Mouse (Mus musculus): Measurements from ENCODE around the gene Cyp8b1. TPM values are rescaled to one million over a fixed set of nuclear protein-coding genes. Genes with fewer than 3 reads are reported as not detected.
A peak's percentile ranks its signal among the peaks of the same experiment; 100 is the strongest.

The Cyp8b1 gene
- 0.15 and 0.35 TPM in 2 replicates for polyA plus RNA-seq (2015; fragmentation: Nextera tagmentation; extraction: Ambion mirVana)

GRCm38 (mm10) chr9:121916102-121916501, at the start of gene Cyp8b1:
Cyp8b1 (minus strand) TSS chr9:121916305.
- Histone ChIP-seq H3K27ac (no peak within 1 kb of the TSS), H3K9ac (no peak within 1 kb of the TSS), H3K4me2 (no peak within 1 kb of the TSS), H3K27me3 (replicated peaks) (no peaks in the 10 kb centered on the region), H3K9me3 (no peaks in the 10 kb centered on the region), H3K36me3 (no peaks in the 10 kb centered on the region), H3K4me1 (no peaks in the 10 kb centered on the region), H3K4me3 (replicated peaks) (no peak within 1 kb of the TSS)
- 61% methylated on average over 8 of the region's 8 CpGs for WGBS
- ATAC-seq (ENCODE audit: insufficient read depth, low FRiP score, low read depth) = peak; percentile 71; the same call in 1 of the 2 replicates

DNA sequence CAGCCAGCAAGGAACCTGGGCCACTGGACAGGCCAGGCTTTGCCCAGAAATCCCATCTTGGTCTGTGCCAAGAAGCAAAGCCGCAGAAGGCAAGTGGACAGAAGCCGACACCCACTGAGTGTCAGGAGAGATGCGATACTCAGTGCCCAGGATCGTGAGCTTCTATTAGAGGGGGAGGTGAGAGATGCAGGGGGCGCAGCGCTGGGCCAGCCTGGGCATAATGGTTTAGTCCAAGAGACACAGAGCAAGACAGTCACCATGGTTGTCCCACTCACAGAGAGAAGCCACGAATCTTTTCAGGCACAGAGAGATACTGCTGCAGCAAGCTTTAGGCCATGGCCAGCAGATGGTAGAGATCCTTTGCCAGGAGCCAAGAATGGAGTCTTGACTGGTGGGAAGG, 48.8 kb upstream of the Cyp8b1 start:
- Histone ChIP-seq H3K27me3 (replicated peaks) (no peaks in the 10 kb centered on the region), H3K4me2 (no peak overlapping the region), H3K9me3 (no peaks in the 10 kb centered on the region), H3K4me1 (no peaks in the 10 kb centered on the region), H3K27ac (no peak overlapping the region), H3K9ac (no peak overlapping the region), H3K4me3 (replicated peaks) (no peak overlapping the region), H3K36me3 (no peaks in the 10 kb centered on the region)
- 86% methylated on average over 7 of the region's 7 CpGs for WGBS
- no peak for ATAC-seq (ENCODE audit: insufficient read depth, low FRiP score, low read depth)

- H3K27ac ChIP-seq = no peak overlapping the region
- WGBS = 51% methylated on average over 7 of the region's 7 CpGs
- no peaks in the 10 kb centered on the region for H3K9me3 ChIP-seq
- H3K36me3 ChIP-seq = no peaks in the 10 kb centered on the region
- no peak overlapping the region for H3K9ac ChIP-seq
- H3K4me2 ChIP-seq = no peak overlapping the region
- H3K27me3 ChIP-seq (replicated peaks) = no peaks in the 10 kb centered on the region
- H3K4me3 ChIP-seq (replicated peaks) = no peak overlapping the region
- ATAC-seq (ENCODE audit: insufficient read depth, low FRiP score, low read depth) = no peak
- H3K4me1 ChIP-seq = no peaks in the 10 kb centered on the region
These were observed 44.0 kb upstream of the Cyp8b1 start for GRCm38 (mm10) chr9:121959966-121960635.

DNA sequence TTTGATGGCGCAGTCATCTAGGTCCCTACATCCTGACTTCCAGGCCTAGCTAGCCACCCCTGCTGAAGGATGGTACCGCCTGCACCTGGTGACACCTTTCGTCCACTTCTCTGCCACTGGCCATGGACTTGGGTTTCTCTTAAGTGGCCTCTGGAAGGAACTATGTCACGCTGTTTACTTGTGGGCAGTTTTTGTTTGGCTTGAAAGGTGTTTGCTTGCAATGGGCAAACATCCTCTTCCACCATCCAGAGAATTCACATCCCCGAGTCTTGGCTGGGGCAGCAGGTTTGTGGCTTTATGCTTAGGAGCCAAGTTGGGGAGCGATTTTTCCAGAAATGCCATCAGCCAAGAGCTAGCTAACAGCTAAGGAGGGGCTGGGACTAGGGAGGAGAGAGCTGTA, 36.5 kb upstream of the Cyp8b1 start:
- 83% methylated on average over 6 of the region's 6 CpGs for WGBS
- no peaks in the 10 kb centered on the region for H3K27me3 ChIP-seq (replicated peaks)
- no peak overlapping the region for H3K9ac ChIP-seq
- no peaks in the 10 kb centered on the region for H3K36me3 ChIP-seq
- no peaks in the 10 kb centered on the region for H3K9me3 ChIP-seq
- no peak overlapping the region for H3K4me2 ChIP-seq
- no peak overlapping the region for H3K4me3 ChIP-seq (replicated peaks)
- ATAC-seq (ENCODE audit: insufficient read depth, low FRiP score, low read depth) = no peak
- peaks cover 18% of the 10 kb centered on the region for H3K4me1 ChIP-seq
- no peak overlapping the region for H3K27ac ChIP-seq

DNA sequence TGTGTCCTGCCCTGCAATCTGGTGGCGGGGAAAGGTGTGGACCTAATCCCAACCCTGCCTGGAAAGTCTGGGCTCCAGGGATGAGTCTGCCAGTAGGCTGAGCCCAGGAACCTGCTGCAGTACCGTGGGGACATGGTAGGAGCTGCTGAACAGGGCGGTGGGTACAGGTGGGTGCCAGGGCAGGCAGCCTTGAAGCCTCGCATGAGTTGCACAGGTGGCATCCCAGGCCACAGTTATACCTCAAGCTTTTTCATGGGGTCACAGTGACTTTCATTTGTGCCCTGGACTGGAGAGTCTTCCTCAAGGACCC, 35.0 kb upstream of the Cyp8b1 start:
- Histone ChIP-seq H3K4me3 (replicated peaks) (peak overlapping the region; percentile 44), H3K4me2 (peak overlapping the region; percentile 68), H3K9me3 (no peaks in the 10 kb centered on the region), H3K9ac (0 out of 2 replicates have a peak overlapping the region, but pooled peaks have one; percentile 22), H3K27me3 (replicated peaks) (no peaks in the 10 kb centered on the region), H3K4me1 (peaks cover 18% of the 10 kb centered on the region), H3K36me3 (no peaks in the 10 kb centered on the region), H3K27ac (peak overlapping the region; percentile 91)
- no peak; the same call in 1 of the 2 replicates for ATAC-seq (ENCODE audit: insufficient read depth, low FRiP score, low read depth)
- 35% methylated on average over 4 of the region's 4 CpGs for WGBS

- Histone ChIP-seq H3K4me2 (peak within 1 kb of the TSS; percentile 68), H3K4me1 (peaks cover 18% of the 10 kb centered on the region), H3K36me3 (no peaks in the 10 kb centered on the region), H3K4me3 (replicated peaks) (peak within 1 kb of the TSS; percentile 44), H3K9ac (0 out of 2 replicates have a peak within 1 kb of the TSS, but pooled peaks have one; percentile 22), H3K27me3 (replicated peaks) (no peaks in the 10 kb centered on the region), H3K9me3 (no peaks in the 10 kb centered on the region), H3K27ac (peak within 1 kb of the TSS; percentile 91)
- peak; percentile 91 for ATAC-seq (ENCODE audit: insufficient read depth, low FRiP score, low read depth)
- WGBS = 5% methylated on average over 14 of the region's 14 CpGs
These were observed 34.5 kb upstream of the Cyp8b1 start, which contains the start of gene Fam198a for GRCm38 (mm10) chr9:121950418-121951113. Fam198a (plus strand) TSS chr9:121950988.

- no peak overlapping the region for H3K9ac ChIP-seq
- H3K9me3 ChIP-seq = no peaks in the 10 kb centered on the region
- H3K27ac ChIP-seq = no peak overlapping the region
- H3K36me3 ChIP-seq = no peaks in the 10 kb centered on the region
- H3K4me2 ChIP-seq = no peak overlapping the region
- H3K27me3 ChIP-seq (replicated peaks) = no peaks in the 10 kb centered on the region
- H3K4me3 ChIP-seq (replicated peaks) = no peak overlapping the region
- no peak for ATAC-seq (ENCODE audit: insufficient read depth, low FRiP score, low read depth)
- 62% methylated on average over 4 of the region's 4 CpGs for WGBS
- H3K4me1 ChIP-seq = peaks cover 18% of the 10 kb centered on the region
These were observed 32.3 kb upstream of the Cyp8b1 start for GRCm38 (mm10) chr9:121948431-121948830.

DNA sequence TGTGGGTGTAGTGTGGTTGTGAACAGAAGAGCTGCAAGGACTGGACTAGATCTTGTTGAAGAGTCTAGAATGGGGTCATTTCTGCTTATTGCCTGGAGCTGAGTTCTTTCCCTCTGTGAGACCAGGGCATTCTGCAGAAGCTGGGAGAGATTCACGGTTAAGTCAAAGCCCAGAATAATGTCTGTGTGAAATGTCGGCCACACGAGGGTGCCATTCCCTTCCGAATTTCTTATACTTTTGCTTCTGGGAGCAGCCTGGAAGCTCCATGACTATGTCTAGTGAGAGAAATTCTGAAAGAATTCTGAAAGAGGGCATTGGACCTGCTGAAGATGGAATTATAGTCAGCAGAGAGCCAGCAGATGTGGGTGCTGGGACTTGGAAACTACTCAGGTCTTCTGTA, 31.7 kb upstream of the Cyp8b1 start:
- H3K4me1 ChIP-seq = peaks cover 17% of the 10 kb centered on the region
- no peak overlapping the region for H3K9ac ChIP-seq
- H3K36me3 ChIP-seq = no peaks in the 10 kb centered on the region
- no peaks in the 10 kb centered on the region for H3K9me3 ChIP-seq
- H3K4me3 ChIP-seq (replicated peaks) = no peak overlapping the region
- H3K27me3 ChIP-seq (replicated peaks) = no peaks in the 10 kb centered on the region
- H3K4me2 ChIP-seq = no peak overlapping the region
- 8% methylated on average over 4 of the region's 4 CpGs for WGBS
- no peak for ATAC-seq (ENCODE audit: insufficient read depth, low FRiP score, low read depth)
- no peak overlapping the region for H3K27ac ChIP-seq

- H3K9ac ChIP-seq = no peak overlapping the region
- H3K27me3 ChIP-seq (replicated peaks) = no peaks in the 10 kb centered on the region
These were observed 27.5 kb upstream of the Cyp8b1 start for GRCm38 (mm10) chr9:121943628-121944027.

DNA sequence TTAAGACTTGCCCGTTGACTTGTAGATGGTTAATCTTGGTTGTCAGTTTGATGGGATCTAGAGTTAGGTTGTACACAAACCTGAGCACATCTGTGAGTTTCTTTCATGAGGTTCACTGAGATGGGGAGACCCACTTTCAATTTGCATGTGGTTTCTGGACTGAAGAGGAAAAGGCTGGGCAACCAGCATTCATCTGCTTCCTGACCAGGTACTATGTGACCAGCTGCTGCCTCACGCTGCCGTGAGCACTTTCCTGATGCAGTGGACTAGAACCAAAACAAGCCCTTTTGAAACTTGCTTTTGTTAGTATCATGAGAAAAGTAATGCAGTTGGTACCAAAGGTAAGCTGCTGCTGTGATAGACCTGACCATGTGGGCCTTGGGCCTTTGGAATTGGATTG, 26.9 kb upstream of the Cyp8b1 start:
- no peaks in the 10 kb centered on the region for H3K9me3 ChIP-seq
- no peaks in the 10 kb centered on the region for H3K27me3 ChIP-seq (replicated peaks)
- ATAC-seq (ENCODE audit: insufficient read depth, low FRiP score, low read depth) = no peak
- H3K36me3 ChIP-seq = no peaks in the 10 kb centered on the region
- H3K4me1 ChIP-seq = no peaks in the 10 kb centered on the region
- H3K4me3 ChIP-seq (replicated peaks) = no peak overlapping the region
- no peak overlapping the region for H3K4me2 ChIP-seq
- H3K9ac ChIP-seq = no peak overlapping the region
- 83% methylated on average over 3 of the region's 3 CpGs for WGBS
- H3K27ac ChIP-seq = no peak overlapping the region

More at GRCm38 (mm10) chr9:121943628-121944027, 27.5 kb upstream of the Cyp8b1 start:
- no peak overlapping the region for H3K27ac ChIP-seq
- no peaks in the 10 kb centered on the region for H3K4me1 ChIP-seq
- H3K36me3 ChIP-seq = no peaks in the 10 kb centered on the region
- no peak overlapping the region for H3K4me2 ChIP-seq
- ATAC-seq (ENCODE audit: insufficient read depth, low FRiP score, low read depth) = no peak
- WGBS = 82% methylated on average over 3 of the region's 3 CpGs
- H3K4me3 ChIP-seq (replicated peaks) = no peak overlapping the region
- no peaks in the 10 kb centered on the region for H3K9me3 ChIP-seq

- Histone ChIP-seq H3K9ac (peak overlapping the region; percentile 41), H3K4me2 (peak overlapping the region; percentile 45), H3K9me3 (no peaks in the 10 kb centered on the region), H3K36me3 (no peaks in the 10 kb centered on the region), H3K4me1 (no peaks in the 10 kb centered on the region), H3K27ac (no peak overlapping the region), H3K4me3 (replicated peaks) (peak overlapping the region; percentile 46), H3K27me3 (replicated peaks) (no peaks in the 10 kb centered on the region)
- ATAC-seq (ENCODE audit: insufficient read depth, low FRiP score, low read depth) = peak; percentile 58; the same call in 1 of the 2 replicates
- 53% methylated on average over 21 of the region's 21 CpGs for WGBS
These were observed 21.8 kb upstream of the Cyp8b1 start for GRCm38 (mm10) chr9:121937944-121938355.

GRCm38 (mm10) chr9:121937451-121937864, 21.4 kb upstream of the Cyp8b1 start:
- no peak overlapping the region for H3K9ac ChIP-seq
- no peaks in the 10 kb centered on the region for H3K9me3 ChIP-seq
- WGBS = 53% methylated on average over 6 of the region's 6 CpGs
- H3K27ac ChIP-seq = no peak overlapping the region
- peak overlapping the region; percentile 46 for H3K4me3 ChIP-seq (replicated peaks)
- H3K4me2 ChIP-seq = peak overlapping the region; percentile 45
- H3K4me1 ChIP-seq = no peaks in the 10 kb centered on the region
- peak; percentile 27; the same call in 1 of the 2 replicates for ATAC-seq (ENCODE audit: insufficient read depth, low FRiP score, low read depth)
- no peaks in the 10 kb centered on the region for H3K27me3 ChIP-seq (replicated peaks)
- no peaks in the 10 kb centered on the region for H3K36me3 ChIP-seq

All from stomach, embryonic 15.5 days (tissue).